Mouse (Mus musculus) neural tube, embryonic 10.5 days (tissue): ENCODE measurements at regions not wholly inside any gene's neighbourhood (a gene's known extent, or its start where the extent isn't known, plus 50 kb on each side); places are given as distances from the start of the nearest gene placed in this dataset.
"Not testable (repeated sequence)": the region's sequence is repeated elsewhere in the genome, so short reads cannot be mapped to it uniquely, and the experiment has no call there.

Experiments used
- DNase-seq: peaks from one replicate; pipeline ENCODE4 v3.0.0-alpha.2; 2017; ENCODE audit warnings: low spot score; ENCODE audit errors: extremely low spot score

DNA sequence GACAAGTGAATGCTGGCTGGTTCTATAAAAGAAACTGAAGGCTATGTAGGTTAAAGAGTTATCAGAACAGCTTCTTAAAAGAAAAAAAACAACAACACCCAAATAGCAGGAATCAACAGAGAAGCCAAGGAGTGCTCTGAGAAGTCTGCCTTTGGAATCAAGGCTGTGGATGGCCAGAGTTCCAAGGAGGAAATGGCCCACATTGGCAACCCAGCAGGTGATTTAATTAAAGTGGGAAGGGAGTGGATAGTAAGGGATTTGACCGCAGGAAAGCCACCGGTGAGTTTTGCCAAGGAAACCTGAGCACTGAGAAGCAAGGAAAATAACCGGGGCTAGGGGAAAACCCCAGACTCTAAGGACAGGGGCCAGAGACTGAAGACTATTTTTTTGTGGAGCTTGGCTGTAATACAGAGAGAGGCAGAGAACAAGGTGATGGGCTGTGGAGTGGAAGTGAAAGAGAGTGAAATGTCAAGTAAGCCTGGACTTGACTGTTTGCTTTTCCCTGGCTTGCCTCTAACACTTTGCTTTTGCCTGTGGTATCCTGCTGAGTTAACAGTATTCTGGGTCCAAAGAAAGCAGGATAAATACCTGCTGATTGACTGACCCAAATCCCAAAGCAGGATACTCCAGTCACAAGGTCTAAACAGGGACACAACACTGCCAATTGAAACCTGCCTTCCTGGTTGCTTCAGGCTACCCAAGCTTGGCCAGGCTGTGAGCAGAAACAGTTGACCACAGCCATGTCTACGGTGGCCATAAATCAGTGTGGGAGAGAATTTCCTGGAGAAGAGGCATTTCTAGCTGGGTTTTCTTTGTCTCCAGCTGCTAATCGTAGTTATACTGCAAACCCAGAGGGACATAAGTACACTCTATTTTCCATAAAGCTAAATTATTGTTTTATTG, 125.9 kb downstream of the Arrdc3 start:
- no peak for DNase-seq

DNA sequence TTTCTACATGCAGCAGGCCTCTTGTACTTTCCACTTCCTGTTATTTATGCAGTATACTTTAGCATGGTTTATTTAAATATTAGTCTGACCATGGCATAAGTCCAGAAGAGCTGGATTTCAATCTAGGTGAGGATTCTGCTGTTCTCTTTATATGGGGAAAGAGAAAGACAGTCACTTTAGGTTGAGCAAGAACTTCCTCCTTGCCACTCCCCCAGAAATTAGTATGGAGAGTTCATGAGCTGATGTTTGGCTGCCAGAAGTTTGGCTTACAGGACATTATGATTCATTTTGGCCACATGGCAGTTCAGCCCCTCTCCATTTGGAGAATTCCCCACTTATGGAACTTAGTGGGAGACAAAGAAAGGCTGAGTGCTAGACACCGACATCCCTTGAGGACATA, 130.8 kb downstream of the Arrdc3 start:
- DNase-seq: no peak

GRCm38 (mm10) chr13:81020106-81020747, 137.0 kb downstream of the Arrdc3 start:
- DNase-seq: no peak

DNA sequence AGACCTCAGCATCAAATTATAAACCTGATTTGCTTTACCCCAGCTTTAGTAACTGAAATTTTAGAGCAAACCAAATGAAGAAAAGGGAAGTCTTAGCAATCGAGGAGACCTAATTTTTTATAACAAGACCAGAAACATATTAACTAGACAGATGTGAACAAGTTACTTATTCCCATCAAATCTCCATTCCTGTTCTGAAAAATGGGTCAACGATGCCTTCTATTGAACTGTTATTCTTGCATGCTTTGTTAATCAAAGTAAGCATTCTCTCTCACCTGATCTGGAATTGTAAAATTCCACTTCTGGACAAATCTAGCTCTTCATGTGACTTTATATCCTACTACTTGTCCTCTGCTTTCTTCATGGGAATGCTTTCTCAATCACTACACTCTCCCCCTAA, 137.6 kb downstream of the Arrdc3 start:
- DNase-seq: no peak

- no peak for DNase-seq
Measured at GRCm38 (mm10) chr13:81022410-81022809, 139.2 kb downstream of the Arrdc3 start.

- not testable (repeated sequence) for DNase-seq
Measured at GRCm38 (mm10) chr13:81025241-81025760, 142.1 kb downstream of the Arrdc3 start.

DNA sequence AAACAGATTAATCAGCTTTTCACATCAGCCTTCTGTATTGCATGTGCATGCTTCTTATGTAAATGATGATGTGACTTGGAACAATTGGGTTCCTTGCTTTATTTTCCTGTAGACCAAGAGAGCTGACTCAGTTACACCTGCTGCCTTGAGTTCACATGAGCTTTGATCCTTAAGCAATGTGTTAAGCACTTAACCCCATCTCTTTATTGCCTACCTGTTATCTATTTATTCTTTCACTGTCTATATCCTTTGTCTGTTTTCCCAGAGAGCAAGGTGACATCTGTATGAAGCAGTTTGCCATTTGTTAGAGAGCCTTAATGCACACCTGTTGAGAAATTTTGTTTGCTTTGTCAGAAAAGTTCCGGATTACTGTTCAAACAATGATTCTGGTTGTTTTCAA, 154.1 kb downstream of the Arrdc3 start:
- DNase-seq: no peak

- no peak for DNase-seq
Measured at GRCm38 (mm10) chr13:81038736-81039135, 155.6 kb downstream of the Arrdc3 start.

DNA sequence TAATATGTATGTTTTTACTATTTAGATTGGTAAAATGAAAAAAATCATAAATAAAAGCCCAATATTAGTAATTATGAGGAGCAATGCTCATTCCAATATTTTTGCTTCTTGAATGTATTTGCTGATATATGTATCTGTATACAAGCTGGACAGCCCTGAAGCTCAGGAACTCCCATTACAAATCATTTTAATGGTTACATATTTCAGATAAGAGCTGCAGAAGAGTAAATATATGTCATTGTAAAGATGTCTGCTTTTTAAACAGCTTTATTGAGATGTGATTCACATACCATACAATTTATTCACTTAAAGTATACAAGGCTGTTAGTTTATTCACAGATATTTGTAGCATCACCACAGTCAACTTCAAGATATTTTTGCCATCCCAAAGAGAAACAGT, 157.3 kb downstream of the Arrdc3 start:
- DNase-seq: no peak

- no peak for DNase-seq
Measured at GRCm38 (mm10) chr13:81041646-81042045, 158.5 kb downstream of the Arrdc3 start.
